Mouse (Mus musculus) liver, adult 2 months (tissue): ENCODE data around the gene Mrc2.

Experiments used
- CTCF ChIP-seq: fragments of 200-500 bp; IDR thresholded peaks from 2 replicates; pipeline ENCODE4 v1.5.1; 2011; ENCODE audit warnings: low read depth, low read length, control low read depth
- POLR2A ChIP-seq: fragments of 200-500 bp; IDR thresholded peaks from 2 replicates; pipeline ENCODE4 v1.6.1; 2011; ENCODE audit warnings: low read length, control low read depth; ENCODE audit not compliant: insufficient read depth; ENCODE audit errors: extremely low read depth

- TF ChIP-seq POLR2A, result no peak
- no peak for TF ChIP-seq CTCF
These were observed 92.8 kb downstream of the Mrc2 start for GRCm38 (mm10) chr11:105385266-105385665.
